Mouse (Mus musculus) kidney, embryonic 14.5 days (tissue): ENCODE data around the gene Tex12. TPM values are rescaled to one million over a fixed set of nuclear protein-coding genes. Genes with fewer than 3 reads are reported as not detected.

Source experiments
- ATAC-seq: fragments of 200-750 bp; cut with Nextera tagmentation; 2 replicates; pipeline ENCODE4 v1.8.0; 2017; ENCODE audit warnings: moderate number of reproducible peaks, mild to moderate bottlenecking, moderate TSS enrichment, moderate library complexity; ENCODE audit not compliant: low FRiP score, low TSS enrichment
- H3K27ac ChIP-seq: fragments of 300-500 bp; sonication (generic); 2 replicates; pipeline ENCODE4 v1.5.1; 2014; ENCODE audit warnings: low read depth, mild to moderate bottlenecking, low read length, moderate library complexity, mixed read lengths
- H3K27me3 ChIP-seq: fragments of 300-500 bp; sonication (generic); 2 replicates; pipeline ENCODE4 v1.6.1; 2014; ENCODE audit warnings: mild to moderate bottlenecking, low read length; ENCODE audit not compliant: control insufficient read depth, insufficient read depth
- H3K36me3 ChIP-seq: fragments of 300-500 bp; sonication (generic); 2 replicates; pipeline ENCODE4 v1.6.1; 2014; ENCODE audit warnings: low read length, mixed read lengths; ENCODE audit not compliant: control insufficient read depth, insufficient read depth
- H3K4me1 ChIP-seq: fragments of 300-500 bp; sonication (generic); 2 replicates; pipeline ENCODE4 v1.6.1; 2014; ENCODE audit warnings: low read length, mixed read lengths; ENCODE audit not compliant: control insufficient read depth, insufficient read depth
- H3K4me2 ChIP-seq: fragments of 300-500 bp; sonication (generic); replicated peaks from 2 replicates; pipeline ENCODE4 v1.6.1; 2014; ENCODE audit warnings: low read depth, mild to moderate bottlenecking, low read length
- H3K4me3 ChIP-seq: fragments of 300-500 bp; sonication (generic); 2 replicates; pipeline ENCODE4 v1.5.1; 2014; ENCODE audit warnings: mild to moderate bottlenecking, low read length
- H3K9ac ChIP-seq: fragments of 300-500 bp; sonication (generic); 2 replicates; pipeline ENCODE4 v1.6.1; 2014; ENCODE audit warnings: low read depth, mild to moderate bottlenecking, low read length, moderate library complexity
- H3K9me3 ChIP-seq: fragments of 300-500 bp; sonication (generic); 2 replicates; pipeline ENCODE4 v1.6.1; 2016; ENCODE audit warnings: low read length; ENCODE audit not compliant: control insufficient read depth
- WGBS: fragments of 180-500 bp; shearing (Covaris S2); extraction: QIAGEN DNeasy Blood & Tissue Kit; methylation state at CpG from one replicate; pipeline ENCODE4 v1.1.7; 2014; 5-methylcytosine and 5-hydroxymethylcytosine counted together
- polyA plus RNA-seq: library from polyadenylated mRNA; unstranded; fragments of >200 nt; fragmentation: Nextera tagmentation; extraction: Ambion mirVana; gene quantifications from 2 replicates; pipeline ENCODE4 v1.2.1, GENCODE M21; 2014

Gene Tex12
- polyA plus RNA-seq, 1 experiment from 2014 or later = not detected

GRCm38 (mm10) chr9:50542401-50542800 is 18.7 kb downstream of the Tex12 start:
- H3K36me3 ChIP-seq = no peaks in the 10 kb centered on the region
- no peaks in the 10 kb centered on the region for H3K9me3 ChIP-seq
- H3K4me3 ChIP-seq = no peak overlapping the region
- no peaks in the 10 kb centered on the region for H3K4me1 ChIP-seq
- WGBS = 77% methylated on average over 9 of the region's 9 CpGs
- H3K4me2 ChIP-seq = no peak overlapping the region
- ATAC-seq = no peak
- H3K27ac ChIP-seq = no peak overlapping the region
- H3K9ac ChIP-seq = no peak overlapping the region
- H3K27me3 ChIP-seq = no peaks in the 10 kb centered on the region

GRCm38 (mm10) chr9:50540170-50540569 is 21.0 kb downstream of the Tex12 start:
- Histone ChIP-seq H3K4me3 (no peak overlapping the region), H3K27ac (no peak overlapping the region), H3K4me1 (no peaks in the 10 kb centered on the region), H3K4me2 (no peak overlapping the region), H3K9ac (no peak overlapping the region), H3K9me3 (no peaks in the 10 kb centered on the region), H3K27me3 (no peaks in the 10 kb centered on the region), H3K36me3 (no peaks in the 10 kb centered on the region)
- ATAC-seq = no peak
- 64% methylated on average over 7 of the region's 7 CpGs for WGBS

- H3K36me3 ChIP-seq = no peaks in the 10 kb centered on the region
- no peak overlapping the region for H3K4me3 ChIP-seq
- H3K4me1 ChIP-seq = no peaks in the 10 kb centered on the region
- no peak for ATAC-seq
- no peaks in the 10 kb centered on the region for H3K9me3 ChIP-seq
- H3K27me3 ChIP-seq = no peaks in the 10 kb centered on the region
- no peak overlapping the region for H3K27ac ChIP-seq
- no peak overlapping the region for H3K4me2 ChIP-seq
- H3K9ac ChIP-seq = no peak overlapping the region
- WGBS = 68% methylated on average over 4 of the region's 4 CpGs
Measured at GRCm38 (mm10) chr9:50537295-50537694, 23.8 kb downstream of the Tex12 start.

- ATAC-seq = no peak
- H3K9ac ChIP-seq = no peak overlapping the region
- H3K9me3 ChIP-seq = no peaks in the 10 kb centered on the region
- H3K4me2 ChIP-seq = no peak overlapping the region
- H3K27me3 ChIP-seq = no peaks in the 10 kb centered on the region
- WGBS = 72% methylated on average over 7 of the region's 7 CpGs
- no peaks in the 10 kb centered on the region for H3K36me3 ChIP-seq
- no peak overlapping the region for H3K4me3 ChIP-seq
- no peak overlapping the region for H3K27ac ChIP-seq
- H3K4me1 ChIP-seq = no peaks in the 10 kb centered on the region
Measured at GRCm38 (mm10) chr9:50536603-50537135, 24.5 kb downstream of the Tex12 start.

GRCm38 (mm10) chr9:50535930-50536329 is 25.2 kb downstream of the Tex12 start:
- H3K27ac ChIP-seq = no peak overlapping the region
- no peaks in the 10 kb centered on the region for H3K27me3 ChIP-seq
- H3K4me2 ChIP-seq = no peak overlapping the region
- no peak overlapping the region for H3K9ac ChIP-seq
- H3K4me1 ChIP-seq = no peaks in the 10 kb centered on the region
- no peak overlapping the region for H3K4me3 ChIP-seq
- no peak for ATAC-seq
- 80% methylated on average over 5 of the region's 5 CpGs for WGBS
- no peaks in the 10 kb centered on the region for H3K36me3 ChIP-seq
- H3K9me3 ChIP-seq = no peaks in the 10 kb centered on the region

- no peaks in the 10 kb centered on the region for H3K36me3 ChIP-seq
- H3K9me3 ChIP-seq = no peaks in the 10 kb centered on the region
- H3K9ac ChIP-seq = no peak overlapping the region
- H3K4me3 ChIP-seq = no peak overlapping the region
- WGBS = 77% methylated on average over 3 of the region's 3 CpGs
- no peak overlapping the region for H3K27ac ChIP-seq
- H3K27me3 ChIP-seq = no peaks in the 10 kb centered on the region
- no peaks in the 10 kb centered on the region for H3K4me1 ChIP-seq
- H3K4me2 ChIP-seq = no peak overlapping the region
- ATAC-seq = no peak
Measured at GRCm38 (mm10) chr9:50533791-50534190, 27.3 kb downstream of the Tex12 start.

- H3K4me2 ChIP-seq = no peak overlapping the region
- 80% methylated on average over 11 of the region's 11 CpGs for WGBS
- H3K36me3 ChIP-seq = no peaks in the 10 kb centered on the region
- H3K27ac ChIP-seq = no peak overlapping the region
- no peak overlapping the region for H3K4me3 ChIP-seq
- H3K27me3 ChIP-seq = no peaks in the 10 kb centered on the region
- no peaks in the 10 kb centered on the region for H3K4me1 ChIP-seq
- no peaks in the 10 kb centered on the region for H3K9me3 ChIP-seq
- no peak overlapping the region for H3K9ac ChIP-seq
- no peak for ATAC-seq
Measured at GRCm38 (mm10) chr9:50533328-50533727, 27.8 kb downstream of the Tex12 start.

- Histone ChIP-seq H3K4me1 (no peaks in the 10 kb centered on the region; the same call in 1 of the 2 replicates), H3K36me3 (no peaks in the 10 kb centered on the region), H3K9ac (no peak overlapping the region), H3K27me3 (no peaks in the 10 kb centered on the region), H3K4me2 (no peak overlapping the region), H3K9me3 (no peaks in the 10 kb centered on the region), H3K4me3 (no peak overlapping the region), H3K27ac (no peak overlapping the region)
- WGBS = 25% methylated on average over 2 of the region's 2 CpGs
- ATAC-seq = no peak
Measured at GRCm38 (mm10) chr9:50530890-50531289, 30.2 kb downstream of the Tex12 start.

GRCm38 (mm10) chr9:50528293-50528892 is 32.7 kb downstream of the Tex12 start, which contains the start of gene Pts:
TSS of gene Pts (minus strand) at chr9:50528724.
- H3K9me3 ChIP-seq = no peaks in the 10 kb centered on the region
- H3K36me3 ChIP-seq = no peaks in the 10 kb centered on the region; the same call in 1 of the 2 replicates
- peak within 1 kb of the TSS; percentile 71 for H3K9ac ChIP-seq
- no peaks in the 10 kb centered on the region; the same call in 1 of the 2 replicates for H3K4me1 ChIP-seq
- no peaks in the 10 kb centered on the region for H3K27me3 ChIP-seq
- H3K4me2 ChIP-seq = peak within 1 kb of the TSS; percentile 57
- peak within 1 kb of the TSS; percentile 75 for H3K4me3 ChIP-seq
- ATAC-seq = peak; percentile 99
- H3K27ac ChIP-seq = 0 out of 2 replicates have a peak within 1 kb of the TSS, but pooled peaks have one; percentile 48
- under 1% methylated on average over 54 of the region's 54 CpGs for WGBS
